Mouse (Mus musculus) myocyte (in vitro differentiated cells): ENCODE results near the gene Mycl.

ENCODE experiments used
- CEBPB ChIP-seq: IDR thresholded peaks from 2 replicates; pipeline ENCODE4 v1.6.1; 2011; ENCODE audit warnings: mild to moderate bottlenecking, moderate library complexity; ENCODE audit not compliant: poor library complexity, insufficient read depth, severe bottlenecking
- POLR2AphosphoS2 ChIP-seq: IDR thresholded peaks from one replicate; pipeline ENCODE4 v1.6.1; 2011; ENCODE audit warnings: low read depth, control low read depth; ENCODE audit not compliant: insufficient read length

DNA sequence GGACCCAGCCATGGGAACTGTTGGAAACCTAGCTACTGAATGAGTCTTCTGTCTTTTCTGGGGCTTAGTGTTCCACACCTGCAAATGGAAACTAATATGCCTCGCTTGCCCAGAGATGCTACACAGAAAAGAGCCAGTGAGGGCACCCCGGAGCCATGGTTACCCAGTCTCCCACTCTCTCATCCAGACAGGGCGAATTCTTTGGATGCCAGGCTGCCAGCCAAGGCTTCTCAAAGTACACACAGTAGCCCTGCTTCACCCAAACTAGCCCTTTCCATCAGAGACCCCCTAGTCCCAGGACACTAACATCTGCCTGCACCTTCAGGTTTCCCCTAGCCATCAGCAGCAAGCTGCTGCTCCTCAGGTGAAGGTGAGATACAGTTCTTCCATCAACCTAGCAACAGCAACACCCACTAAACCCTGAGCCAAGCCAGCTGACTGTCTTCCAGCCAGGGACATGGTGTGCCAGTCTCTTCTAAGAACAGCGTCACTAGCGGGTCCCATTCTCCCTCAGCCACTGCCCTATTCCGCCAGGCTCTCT is 36.9 kb upstream of the Mycl start:
- no peak for TF ChIP-seq POLR2AphosphoS2
- TF ChIP-seq CEBPB = no peak
